Mouse (Mus musculus) 3134 (cell line): ENCODE measurements around the gene Pex5.

Experiments used
- DNase-seq: peaks from one replicate; pipeline ENCODE4 v3.0.0-alpha.2; 2011; ENCODE audit warnings: low spot score; ENCODE audit not compliant: insufficient read length; ENCODE audit errors: extremely low read depth

Gene Pex5

GRCm38 (mm10) chr6:124414927-124415325 is at the start of gene Pex5:
Gene Pex5, minus strand, starts transcription at chr6:124415067.
- peak; percentile 90 for DNase-seq

GRCm38 (mm10) chr6:124463881-124464291 is 49.0 kb upstream of the Pex5 start:
- DNase-seq: no peak

- DNase-seq: no peak
Measured at GRCm38 (mm10) chr6:124459388-124459787, 44.5 kb upstream of the Pex5 start.

GRCm38 (mm10) chr6:124458505-124458904 is 43.6 kb upstream of the Pex5 start:
- no peak for DNase-seq

GRCm38 (mm10) chr6:124457827-124458226 is 43.0 kb upstream of the Pex5 start:
- no peak for DNase-seq

- DNase-seq: no peak
Measured at GRCm38 (mm10) chr6:124456243-124456642, 41.4 kb upstream of the Pex5 start.

- DNase-seq: no peak
Measured at GRCm38 (mm10) chr6:124453756-124454155, 38.9 kb upstream of the Pex5 start.

GRCm38 (mm10) chr6:124451995-124452394 is 37.1 kb upstream of the Pex5 start:
- no peak for DNase-seq

GRCm38 (mm10) chr6:124449668-124450383 is 35.0 kb upstream of the Pex5 start:
- DNase-seq: no peak

GRCm38 (mm10) chr6:124448959-124449667 is 34.2 kb upstream of the Pex5 start:
- peak; percentile 13 for DNase-seq

- DNase-seq: no peak
Measured at GRCm38 (mm10) chr6:124448186-124448852, 33.5 kb upstream of the Pex5 start.

GRCm38 (mm10) chr6:124447356-124447755 is 32.5 kb upstream of the Pex5 start:
- no peak for DNase-seq

- DNase-seq: no peak
Measured at GRCm38 (mm10) chr6:124446459-124446858, 31.6 kb upstream of the Pex5 start.

GRCm38 (mm10) chr6:124446024-124446423 is 31.2 kb upstream of the Pex5 start:
- DNase-seq: no peak

- no peak for DNase-seq
Measured at GRCm38 (mm10) chr6:124443338-124443737, 28.5 kb upstream of the Pex5 start.

- no peak for DNase-seq
Measured at GRCm38 (mm10) chr6:124436245-124436644, 21.4 kb upstream of the Pex5 start.

- DNase-seq: no peak
Measured at GRCm38 (mm10) chr6:124435173-124435572, 20.3 kb upstream of the Pex5 start.

- no peak for DNase-seq
Measured at GRCm38 (mm10) chr6:124433688-124434324, 18.9 kb upstream of the Pex5 start.

GRCm38 (mm10) chr6:124430784-124431495 is 16.1 kb upstream of the Pex5 start:
- no peak for DNase-seq

GRCm38 (mm10) chr6:124430379-124430778 is 15.5 kb upstream of the Pex5 start:
- no peak for DNase-seq
